Mouse (Mus musculus): Measurements from ENCODE around the gene Pacs2.

Gene Pacs2
- long read RNA-seq, experiment 1: 0 reads
- long read RNA-seq, experiment 2, partial matches to known transcripts: 3 of 5 reads
- long read RNA-seq, experiment 2, other reads (novel, unspliced or antisense): 2 of 5 reads

DNA sequence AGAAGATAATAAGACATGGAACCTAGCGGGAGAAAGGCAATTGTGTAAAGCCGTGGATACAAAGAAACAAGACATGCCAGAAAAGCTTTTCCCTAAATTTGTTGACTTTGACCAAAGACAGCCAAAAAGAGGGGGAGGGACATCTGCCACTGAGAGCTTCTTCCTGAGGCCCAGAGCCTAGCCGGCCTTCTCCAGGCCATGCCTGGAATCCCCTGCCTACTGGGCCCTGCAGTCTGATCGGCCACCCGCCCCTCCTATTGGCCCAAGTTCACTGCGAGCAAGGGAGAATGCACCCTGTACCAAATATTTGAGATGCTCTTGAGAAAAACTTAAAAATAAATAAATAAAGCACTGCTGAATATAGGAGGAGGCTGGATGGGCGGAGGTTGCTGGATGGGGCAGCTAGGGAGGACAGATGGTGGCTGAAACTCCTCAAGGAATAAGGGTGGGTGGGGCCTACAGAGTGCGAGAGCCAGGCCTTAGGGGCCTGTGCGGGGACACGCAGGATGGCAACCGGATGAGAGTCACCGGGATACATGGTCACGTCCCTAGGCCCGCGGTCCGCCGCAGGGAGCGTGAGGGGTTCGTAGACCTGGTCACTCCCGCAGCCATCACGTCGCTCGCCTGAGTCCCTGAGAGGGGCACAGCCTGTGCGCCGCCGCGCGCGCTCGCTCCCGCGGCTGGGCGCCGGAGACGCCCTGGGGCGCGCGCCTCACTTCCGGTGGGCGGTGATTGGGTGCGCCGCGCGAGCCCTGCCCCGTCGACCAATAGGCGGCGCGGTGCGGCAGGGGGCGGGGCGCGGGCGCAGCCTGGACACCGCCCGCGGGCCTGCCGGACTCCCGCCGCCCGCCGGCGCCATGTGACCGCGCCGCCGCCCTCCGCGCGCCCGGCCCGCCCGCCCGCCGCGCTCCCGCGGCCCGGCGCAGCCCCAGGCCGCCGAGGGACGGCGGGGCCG, at the start of gene Pacs2:
Gene Pacs2, plus strand, starts transcription at position 905 of the 955 bp plus-strand sequence.
- intact Hi-C loops (cut with DNase I): no loop called here

DNA sequence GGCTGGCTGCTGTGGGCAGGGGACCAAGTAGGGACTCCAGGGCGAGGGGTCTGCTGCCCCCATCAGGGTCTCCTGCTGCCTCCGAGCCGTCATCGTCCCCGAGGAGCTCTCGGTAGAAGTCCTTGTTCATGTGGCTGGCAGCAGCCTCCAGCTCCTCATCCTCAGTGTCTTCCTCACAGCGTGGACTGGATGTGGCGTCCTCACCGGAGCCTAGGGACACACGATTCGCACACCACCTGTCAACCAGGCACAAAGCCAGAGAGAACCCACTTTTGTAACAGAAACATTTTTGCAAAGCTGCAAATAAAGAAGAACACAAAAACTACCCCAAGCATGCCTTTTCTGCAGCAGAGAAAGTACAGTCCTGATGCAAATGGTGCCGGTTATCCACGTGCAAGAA, 48.5 kb upstream of the Pacs2 start:
- intact Hi-C loops (cut with DNase I): no loop called here

DNA sequence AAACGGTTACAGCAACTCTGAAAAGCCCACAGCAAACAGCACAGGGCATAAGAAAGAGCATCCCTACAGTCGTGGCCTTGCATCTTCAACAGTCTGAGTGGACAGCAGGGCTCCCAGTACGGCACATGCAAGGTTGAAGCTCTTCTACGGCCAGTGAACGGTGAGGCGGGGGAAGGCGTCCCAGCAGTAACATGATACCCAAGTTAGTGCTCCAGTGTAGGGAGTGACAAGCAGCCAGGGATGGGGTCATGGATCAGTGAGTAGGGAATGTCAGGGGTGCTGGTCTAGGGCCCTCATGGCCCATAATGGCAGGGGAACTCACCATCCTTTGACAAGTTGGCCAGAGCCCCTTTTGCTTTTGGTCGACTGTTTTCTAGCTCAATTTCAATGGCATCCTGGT, 45.4 kb upstream of the Pacs2 start:
- intact Hi-C loops (cut with DNase I): no loop called here

DNA sequence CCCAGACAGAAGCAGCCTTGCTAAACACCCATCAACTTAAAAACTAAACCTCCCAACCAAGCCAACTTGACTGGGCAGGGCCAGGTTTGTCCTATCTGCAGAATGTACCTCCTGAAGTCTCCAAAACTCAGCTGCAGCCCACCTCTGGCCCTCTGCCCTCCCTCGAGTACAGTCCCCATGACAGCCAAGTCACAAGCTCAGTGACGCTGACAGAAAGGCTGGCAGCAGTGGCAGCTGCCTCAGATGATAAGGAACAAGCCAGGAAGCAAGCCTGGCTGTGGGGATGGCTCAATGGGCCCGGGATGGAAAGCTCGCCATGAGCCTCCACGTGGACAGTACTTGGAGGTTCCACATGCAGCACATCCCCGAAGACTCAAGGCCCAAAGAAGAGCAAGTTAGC, 44.7 kb upstream of the Pacs2 start:
- intact Hi-C loops (cut with DNase I): no loop called here

DNA sequence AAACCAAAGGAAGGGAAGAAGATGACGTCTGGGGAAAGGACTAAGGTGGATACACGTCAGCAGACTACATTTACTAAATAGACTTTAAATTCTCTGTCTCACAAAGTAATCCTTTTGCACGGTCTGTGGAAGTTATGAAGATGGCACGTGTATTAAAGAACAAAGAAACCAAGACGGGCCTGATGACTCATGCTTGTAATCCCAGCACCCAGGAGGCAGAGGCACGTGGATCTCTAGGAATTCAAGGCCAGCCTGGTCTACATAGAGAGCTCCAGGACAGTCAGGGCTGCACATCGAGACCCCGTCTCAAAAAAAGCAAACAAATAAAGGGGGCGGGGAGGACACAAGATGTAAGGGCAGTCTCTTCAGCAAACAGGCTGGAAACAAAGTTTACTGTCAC, 39.6 kb upstream of the Pacs2 start:
- intact Hi-C loops (cut with DNase I): no loop called here

DNA sequence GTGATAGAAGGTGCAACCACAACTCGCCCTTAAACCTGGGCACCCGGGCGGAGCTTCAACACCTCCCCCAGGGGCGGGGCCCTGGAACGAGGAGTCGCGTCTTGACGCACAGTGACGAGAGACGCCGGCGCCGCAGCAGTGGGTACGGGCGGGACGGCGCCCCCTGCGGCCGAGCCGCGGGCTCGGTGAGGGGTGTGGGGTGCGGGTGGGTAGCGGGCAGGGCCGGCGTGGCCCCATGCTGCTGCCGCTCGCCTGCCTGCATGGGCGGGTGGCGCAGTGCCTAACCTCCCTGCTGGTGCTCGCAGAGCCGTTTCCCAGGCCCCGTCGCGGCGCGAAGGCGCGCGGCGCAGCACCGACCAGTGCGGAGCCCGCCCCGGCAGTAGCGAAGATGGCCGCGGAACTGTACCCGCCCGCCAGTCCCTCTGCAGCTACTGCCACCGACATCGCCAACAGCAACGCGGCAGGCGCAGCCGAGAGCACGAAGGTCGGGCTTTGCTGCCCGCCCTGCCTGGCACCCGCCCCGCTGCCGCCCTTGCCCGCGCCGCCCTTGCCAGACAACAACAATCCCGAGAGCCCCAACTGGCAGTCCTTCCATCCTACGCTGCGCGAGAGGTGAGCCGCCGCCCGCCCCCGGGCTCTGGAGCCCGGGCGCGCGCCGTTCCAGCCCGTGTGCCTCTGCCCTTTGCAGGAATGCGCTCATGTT, 37.8 kb upstream of the Pacs2 start, which contains the start of gene Btbd6:
Gene Btbd6, plus strand, starts transcription at position 112 of the 703 bp plus-strand sequence.
- intact Hi-C loops (cut with DNase I): no loop called here

DNA sequence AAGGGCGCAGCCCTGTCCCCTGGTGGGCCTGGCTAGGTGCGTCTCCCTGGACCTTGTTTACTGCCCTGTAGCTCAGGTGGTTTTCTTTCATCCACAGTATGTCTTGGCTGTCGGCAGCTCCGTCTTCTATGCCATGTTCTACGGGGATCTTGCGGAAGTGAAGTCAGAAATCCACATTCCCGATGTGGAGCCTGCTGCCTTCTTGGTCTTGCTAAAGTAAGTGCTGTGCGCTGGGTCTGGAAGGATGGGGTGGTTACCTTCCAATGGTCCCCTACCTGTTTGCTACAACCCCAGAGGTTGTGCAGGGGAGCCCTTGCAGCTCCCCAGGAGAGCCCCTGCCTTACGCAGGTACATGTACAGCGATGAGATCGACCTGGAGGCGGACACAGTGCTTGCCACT, 37.2 kb upstream of the Pacs2 start:
- intact Hi-C loops (cut with DNase I): no loop called here

DNA sequence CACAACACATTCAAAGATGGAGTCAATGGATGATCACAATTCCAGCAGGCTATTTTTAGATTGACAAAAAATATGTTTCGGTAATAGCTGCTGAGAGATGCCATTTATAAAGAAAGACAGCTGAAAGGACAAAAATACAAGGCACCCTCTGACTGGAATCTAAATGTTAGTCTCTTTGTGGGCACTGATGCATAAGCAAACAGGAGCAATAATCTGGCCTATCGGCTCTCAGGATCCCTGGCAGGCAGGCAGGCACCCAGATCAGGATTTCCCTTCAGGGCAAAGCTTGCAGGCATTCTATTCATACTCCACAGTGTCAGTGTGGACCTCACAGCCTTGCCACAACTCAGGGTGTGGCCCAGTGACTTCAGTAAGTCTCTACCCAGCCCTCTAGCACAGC, 32.3 kb upstream of the Pacs2 start:
- intact Hi-C loops (cut with DNase I): no loop called here

DNA sequence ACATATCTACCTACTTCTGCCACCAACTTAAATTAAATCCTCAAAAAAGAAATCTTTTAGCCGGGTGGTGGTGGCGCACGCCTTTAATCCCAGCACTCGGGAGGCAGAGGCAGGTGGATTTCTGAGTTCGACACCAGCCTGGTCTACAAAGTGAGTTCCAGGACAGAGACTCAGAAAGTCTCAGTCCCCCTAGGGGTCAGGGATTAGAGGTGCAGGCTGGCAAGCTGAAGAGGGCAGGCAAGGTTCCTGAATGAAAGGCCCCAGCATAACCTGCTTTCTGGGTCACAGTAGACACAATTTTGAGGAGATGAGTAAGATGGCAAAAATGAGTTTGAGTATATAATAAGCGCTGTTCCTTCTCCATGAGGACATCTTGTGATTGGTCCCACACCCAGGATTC, 29.0 kb upstream of the Pacs2 start:
- intact Hi-C loops (cut with DNase I): no loop called here

DNA sequence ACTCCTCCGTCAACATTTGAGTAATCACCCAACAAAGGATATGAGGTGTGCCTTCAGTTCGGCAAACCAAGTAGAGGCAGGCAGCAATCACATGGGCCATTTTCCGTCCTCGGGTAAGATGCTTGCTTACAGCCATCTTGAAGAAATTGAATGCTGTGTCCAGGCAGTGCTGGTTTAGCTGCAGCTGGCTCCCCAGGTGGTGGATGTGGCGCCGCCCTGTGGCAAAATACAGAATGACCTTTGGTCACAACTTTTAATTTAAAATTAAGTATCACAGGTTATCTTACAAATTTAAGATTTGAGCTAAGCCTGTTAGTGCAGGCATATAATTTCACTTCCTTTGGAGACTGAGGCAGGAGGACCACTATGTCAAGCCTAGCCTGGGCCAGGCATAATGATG, 26.4 kb upstream of the Pacs2 start:
- intact Hi-C loops (cut with DNase I): no loop called here

DNA sequence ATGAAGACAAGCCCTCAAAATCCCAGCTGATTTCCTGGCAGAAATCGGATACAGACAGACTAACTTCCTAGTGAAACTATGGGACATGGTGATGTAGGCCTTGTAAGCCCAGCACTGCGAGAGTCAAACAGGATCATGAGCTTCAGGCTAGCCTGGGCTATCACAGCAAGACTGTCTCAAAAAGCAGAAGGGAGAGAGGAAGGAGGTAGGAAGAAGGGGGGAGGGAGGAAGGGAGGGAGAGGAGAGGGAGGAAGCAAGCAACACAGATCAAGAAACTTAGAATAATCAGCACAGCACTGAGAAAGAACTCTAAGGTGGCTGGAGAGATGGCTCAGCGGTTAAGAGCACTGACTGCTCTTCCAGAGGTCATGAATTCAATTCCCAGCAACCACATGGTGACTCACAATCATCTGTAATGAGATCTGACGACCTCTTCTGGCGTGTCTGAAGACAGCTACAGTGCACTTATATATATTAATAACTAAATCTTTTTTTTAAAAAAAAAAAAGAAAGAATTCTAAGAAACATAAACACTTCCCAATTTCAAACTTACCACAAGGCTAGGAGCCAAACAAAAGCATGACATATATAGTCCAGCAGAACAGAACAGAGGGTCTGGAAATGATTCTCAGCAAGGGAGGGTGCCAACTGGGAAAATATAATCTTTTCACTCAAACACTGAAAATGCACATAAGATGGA, 23.5 kb upstream of the Pacs2 start:
- intact Hi-C loops (cut with DNase I): no loop called here

DNA sequence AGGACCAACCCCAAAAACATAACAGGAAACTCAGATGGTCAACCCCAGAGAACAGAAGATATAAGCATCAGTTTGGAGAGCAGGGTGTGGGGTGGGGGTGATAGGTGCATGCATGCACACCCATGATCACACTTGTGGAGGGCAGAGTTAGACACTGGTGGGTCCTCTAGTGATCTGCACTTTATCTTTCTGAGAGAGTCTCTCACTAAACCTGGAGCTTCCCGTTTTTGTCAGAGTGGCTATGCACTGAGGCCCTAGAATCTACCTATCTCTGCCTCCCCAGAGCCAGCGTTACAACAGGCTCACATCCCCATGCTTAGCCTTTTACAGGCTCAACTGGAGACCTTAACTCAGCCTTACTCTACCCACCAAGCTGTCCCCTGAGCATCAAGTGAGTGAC, 22.9 kb upstream of the Pacs2 start:
- intact Hi-C loops (cut with DNase I): no loop called here

DNA sequence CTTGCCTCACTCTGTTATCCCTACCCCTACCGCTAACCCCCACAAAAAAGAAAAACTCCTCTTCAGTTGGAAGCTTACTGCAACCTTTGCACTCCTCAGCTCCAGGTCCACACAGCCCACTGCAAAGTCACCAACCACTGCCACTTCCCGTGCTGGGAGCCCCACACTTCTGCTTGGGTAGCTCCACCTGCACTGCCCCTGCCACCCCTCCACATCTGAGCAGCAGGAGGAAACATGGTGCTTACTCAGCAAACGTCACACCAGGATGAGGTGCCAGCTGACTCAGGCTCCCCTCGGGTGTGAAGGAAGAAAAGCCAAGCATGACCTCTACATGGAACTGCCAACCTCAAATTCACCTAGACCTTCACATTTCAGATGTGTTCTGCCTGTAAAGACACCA, 20.2 kb upstream of the Pacs2 start:
- intact Hi-C loops (cut with DNase I): no loop called here

DNA sequence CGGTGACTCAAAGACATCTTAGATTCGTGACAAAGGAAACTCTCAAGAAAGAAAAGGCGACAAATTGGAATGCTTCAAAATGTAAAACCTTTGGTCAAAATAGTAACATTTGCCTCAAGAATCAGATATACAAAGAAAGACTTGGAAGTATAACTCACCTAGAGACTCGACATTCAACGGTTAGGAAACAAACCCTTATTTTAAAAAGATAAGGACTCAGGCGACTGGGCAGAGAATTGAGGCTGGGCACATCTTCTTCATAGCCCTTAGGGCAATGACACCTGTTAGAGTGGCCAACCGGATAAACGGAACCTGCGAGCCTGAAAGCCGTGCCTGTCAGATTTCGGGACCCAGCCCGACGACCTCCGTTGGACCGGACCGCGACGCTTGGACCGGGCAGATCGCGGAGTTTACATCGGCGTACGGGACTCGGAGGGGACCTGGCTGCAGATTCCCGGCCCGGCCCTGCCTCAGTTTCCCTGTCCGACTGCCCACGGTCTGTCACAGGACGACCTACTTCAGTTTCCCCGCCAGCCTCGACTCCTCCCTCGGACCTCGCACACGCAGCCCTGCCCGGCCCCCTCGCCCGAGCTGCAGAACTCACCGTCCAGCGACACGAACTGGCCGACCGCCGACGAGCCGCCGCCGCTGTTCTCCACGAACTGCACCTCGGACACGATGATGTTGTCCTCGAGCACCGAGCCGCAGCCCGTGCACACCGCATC, 14.6 kb upstream of the Pacs2 start:
- intact Hi-C loops (cut with DNase I): loop anchor here (5.0 to 10.0 kb wide), 2 partner anchors 75 to 103 kb away; partner anchors contain the start of gene Tex22

DNA sequence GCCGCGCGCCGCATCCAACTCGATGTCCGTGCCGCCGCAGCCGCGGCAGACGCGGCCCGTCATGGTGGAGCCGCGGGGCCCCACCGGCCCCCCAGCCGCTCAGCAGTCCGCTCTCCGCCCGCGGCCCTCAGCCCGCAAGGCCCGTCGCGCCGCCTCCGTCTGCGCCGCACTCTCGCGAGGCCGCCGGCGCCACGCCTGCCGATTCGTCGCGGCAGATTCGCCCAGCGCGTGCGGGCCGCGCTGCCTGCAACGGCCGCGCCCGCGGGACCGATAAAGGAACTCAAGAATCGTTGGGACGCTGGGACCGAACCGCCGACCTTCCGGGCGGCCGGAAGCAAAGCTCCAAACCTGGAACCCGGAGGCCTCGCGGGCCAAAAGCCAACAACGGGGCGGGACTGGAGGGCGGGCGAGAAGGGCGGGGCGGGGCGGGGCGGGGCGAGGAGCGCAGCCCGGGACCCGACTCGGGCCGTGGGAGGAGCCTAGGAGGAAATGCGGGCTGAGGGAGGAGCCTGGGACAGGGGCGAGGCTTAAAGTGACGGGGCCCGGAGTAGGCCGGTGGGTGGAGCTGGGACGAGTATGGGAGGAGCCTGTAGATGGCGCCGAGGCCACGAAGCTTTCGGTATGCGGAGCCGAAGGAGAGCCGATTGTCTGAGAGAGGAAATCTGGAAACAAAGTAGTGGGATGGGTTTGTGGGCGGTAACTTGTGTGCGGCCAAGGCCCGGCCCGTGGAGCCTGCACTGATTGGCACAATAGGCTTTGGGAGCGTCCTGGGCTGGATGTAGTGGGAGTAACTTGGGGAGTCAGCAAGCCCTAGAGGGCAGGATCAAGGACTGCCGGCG, 13.8 kb upstream of the Pacs2 start, which contains the start of gene Brf1:
Gene Brf1, minus strand, starts transcription at position 411 of the 839 bp plus-strand sequence.
- intact Hi-C loops (cut with DNase I): loop anchor here (5.0 to 10.0 kb wide), 2 partner anchors 74 to 102 kb away; partner anchors contain the start of gene Tex22

DNA sequence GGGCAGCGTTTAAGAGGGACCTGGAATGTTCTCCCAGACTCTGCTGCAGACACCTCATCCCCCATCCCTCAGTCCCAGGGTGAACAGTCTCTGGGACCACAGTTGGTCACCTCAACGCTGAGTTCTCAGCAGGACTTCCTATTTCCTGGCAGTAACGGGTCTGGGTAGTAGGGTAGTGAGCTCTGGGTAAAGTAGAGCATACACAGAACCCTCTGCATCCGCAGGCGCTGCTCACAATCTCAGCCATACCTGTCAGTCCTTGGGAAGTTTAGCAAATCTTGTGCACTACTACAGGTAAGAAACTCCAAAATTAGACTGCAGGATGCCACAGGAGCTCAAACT, 13.2 kb upstream of the Pacs2 start:
- intact Hi-C loops (cut with DNase I): loop anchor here (5.0 to 10.0 kb wide), 2 partner anchors 74 to 101 kb away; partner anchors contain the start of gene Tex22

DNA sequence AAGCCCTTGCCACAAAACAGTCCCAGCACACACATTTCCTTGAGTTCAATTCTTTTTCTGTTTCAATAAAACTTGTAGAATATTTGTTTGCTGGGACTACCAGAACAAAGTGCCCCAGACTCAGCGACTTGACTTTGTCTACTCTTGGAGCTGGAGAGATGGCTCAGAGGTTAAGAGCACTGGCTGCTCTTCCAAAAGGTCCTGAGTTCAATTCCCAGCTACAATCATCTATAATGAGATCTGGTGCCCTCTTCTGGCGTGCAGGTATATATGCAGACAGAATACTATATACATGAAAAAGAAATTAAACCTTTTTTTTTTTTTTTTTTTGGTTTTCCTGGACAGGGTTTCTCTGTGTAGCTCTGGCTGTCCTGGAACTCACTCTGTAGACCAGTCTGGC, 11.6 kb upstream of the Pacs2 start:
- intact Hi-C loops (cut with DNase I): loop anchor here (5.0 to 10.0 kb wide), 2 partner anchors 72 to 100 kb away; partner anchors contain the start of gene Tex22

DNA sequence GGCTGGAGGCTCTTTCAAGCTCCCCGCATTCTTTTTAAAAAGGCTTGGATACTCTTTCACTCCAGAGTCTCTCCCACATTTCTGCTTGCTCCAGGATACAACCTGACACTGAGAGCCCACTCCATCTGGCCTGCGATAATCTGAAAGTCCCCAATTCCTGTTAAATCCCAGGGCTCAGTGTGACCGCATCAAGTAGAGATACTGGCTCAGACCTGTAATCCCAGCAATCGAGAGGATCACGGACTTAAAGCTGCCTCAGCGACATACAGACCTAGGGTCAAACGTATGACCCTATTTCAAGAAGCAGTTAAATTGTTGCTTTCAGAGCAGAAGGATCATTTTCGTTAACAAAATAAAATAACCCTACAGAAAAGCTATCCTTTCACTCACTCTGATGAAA, 10.3 kb upstream of the Pacs2 start:
- intact Hi-C loops (cut with DNase I): loop anchor here (5.0 to 10.0 kb wide), 2 partner anchors 71 to 98 kb away; partner anchors contain the start of gene Tex22

DNA sequence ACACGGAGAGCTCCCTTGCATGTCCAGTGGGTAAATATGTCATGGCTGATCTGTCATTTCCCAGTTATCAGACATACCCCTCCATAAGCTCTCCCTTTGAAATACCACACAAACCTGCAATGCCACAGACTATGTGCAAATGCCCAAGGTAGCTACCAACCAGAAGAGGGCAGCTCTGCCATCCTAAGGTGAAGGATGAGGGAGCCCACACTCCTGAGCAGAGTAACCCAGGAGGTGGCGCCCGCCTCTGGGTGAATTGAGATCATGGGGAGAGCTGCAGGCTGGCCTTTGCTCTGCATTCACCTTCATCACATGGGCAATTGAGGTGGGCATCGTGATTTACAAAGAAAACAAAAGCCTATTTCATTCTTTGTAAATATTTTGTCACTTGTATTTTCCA, 9.3 kb upstream of the Pacs2 start:
- intact Hi-C loops (cut with DNase I): loop anchor here (5.0 to 10.0 kb wide), 3 partner anchors 42 to 97 kb away; partner anchors contain the start of gene Tex22

All from adrenal gland (tissue).